Mouse (Mus musculus): ENCODE data around the gene Fndc11. TPM values are rescaled to one million over a fixed set of nuclear protein-coding genes. Genes with fewer than 3 reads are reported as not detected.
"Not testable (repeated sequence)": the region's sequence is repeated elsewhere in the genome, so short reads cannot be mapped to it uniquely, and the experiment has no call there.

Fndc11 gene
- polyA plus RNA-seq (2016; fragmentation: Nextera tagmentation; extraction: Ambion mirVana), result not detected in 2 replicates

DNA sequence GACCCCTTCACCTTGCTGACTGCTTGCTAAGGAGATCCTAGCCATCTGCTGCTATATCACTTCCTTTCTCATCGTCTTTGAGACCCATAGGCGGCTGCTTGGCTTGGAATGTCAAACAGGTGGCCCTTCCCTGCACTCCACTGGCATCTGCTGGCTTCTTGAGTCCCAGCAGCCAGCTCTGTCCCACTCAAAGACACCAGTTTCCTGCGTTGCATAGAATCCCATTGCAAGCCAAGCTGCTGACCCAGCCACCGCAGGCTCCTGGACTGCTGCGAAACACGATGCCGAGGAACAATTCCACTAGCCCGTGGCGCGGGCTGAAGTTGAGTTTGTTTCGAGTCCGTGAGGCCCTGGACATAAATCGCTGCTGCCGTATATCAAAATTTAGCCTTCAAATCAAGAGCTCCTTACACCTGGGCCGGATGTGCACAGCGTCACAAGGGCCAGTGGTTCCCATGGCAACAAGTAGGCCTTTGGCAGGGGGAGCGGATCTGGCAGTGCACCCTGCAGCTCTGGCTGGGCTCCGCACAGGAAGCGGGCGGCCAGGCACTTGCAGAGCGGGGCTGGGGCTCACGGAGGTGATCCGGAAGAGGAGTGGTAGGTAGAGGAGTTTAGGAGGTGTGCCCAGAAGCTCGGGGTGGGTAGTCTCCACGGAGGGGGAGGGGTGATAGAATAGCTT, at the start of gene Fndc11:
Fndc11 (plus strand) TSS at position 476 of the 679 bp plus-strand sequence.
- H3K4me1 ChIP-seq, result peaks cover 16% of the 10 kb centered on the region
- H3K9me3 ChIP-seq, result no peaks in the 10 kb centered on the region
- peak within 1 kb of the TSS; percentile 43 for H3K27ac ChIP-seq
- 6% methylated on average over 25 of the region's 25 CpGs for WGBS
- H3K36me3 ChIP-seq, result no peaks in the 10 kb centered on the region
- peak; percentile 85 for DNase-seq (ENCODE audit: low spot score)
- peak within 1 kb of the TSS; percentile 52 for H3K4me3 ChIP-seq
- peaks cover 29% of the 10 kb centered on the region for H3K27me3 ChIP-seq (ENCODE audit: insufficient read depth, poor library complexity, severe bottlenecking)

DNA sequence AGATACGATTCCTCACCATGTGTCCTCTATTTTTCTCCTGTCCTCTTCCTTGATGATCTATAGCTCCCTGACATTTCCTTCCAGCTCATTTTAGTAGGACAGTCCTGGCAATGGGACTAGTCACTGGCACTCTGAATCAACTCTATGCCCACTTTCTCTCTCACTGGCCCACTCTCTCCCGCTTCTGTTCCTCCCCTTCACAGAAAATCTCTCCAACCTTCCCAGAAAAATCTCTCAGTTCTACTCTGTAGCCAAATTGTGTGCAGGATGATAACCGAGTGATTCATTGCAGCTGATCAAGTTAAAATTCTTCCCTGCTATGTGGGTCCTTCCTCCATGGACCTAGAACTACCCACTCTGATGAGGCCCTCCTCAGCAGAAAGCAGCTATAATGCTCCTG, 45.2 kb upstream of the Fndc11 start:
- Histone ChIP-seq H3K36me3 (no peaks in the 10 kb centered on the region), H3K4me3 (no peak overlapping the region), H3K27ac (no peak overlapping the region), H3K4me1 (no peaks in the 10 kb centered on the region), H3K27me3 (ENCODE audit: insufficient read depth, poor library complexity, severe bottlenecking) (no peaks in the 10 kb centered on the region), H3K9me3 (no peaks in the 10 kb centered on the region)
- WGBS, result 77% methylated on average over 3 of the region's 3 CpGs
- no peak for DNase-seq (ENCODE audit: low spot score)

DNA sequence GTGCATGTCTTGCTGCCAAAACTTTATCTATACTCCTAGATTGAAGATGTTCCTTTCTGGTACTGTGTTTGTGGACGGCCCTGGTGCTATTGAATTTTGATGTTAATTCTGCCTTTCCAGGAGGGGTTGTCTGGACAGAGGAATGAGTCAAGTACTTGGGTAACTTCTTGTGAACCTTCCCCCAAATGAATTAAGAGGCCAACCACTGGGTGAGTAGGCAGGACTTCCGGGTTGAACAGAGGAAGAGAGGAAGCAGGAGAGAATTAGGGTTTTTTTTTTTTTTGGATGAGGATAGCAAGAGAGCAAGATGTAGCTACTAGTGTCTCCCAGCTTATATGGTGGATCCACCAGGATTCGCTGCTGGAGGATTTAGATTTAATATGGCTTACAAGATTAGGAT, 41.8 kb upstream of the Fndc11 start:
- Histone ChIP-seq H3K36me3 (no peaks in the 10 kb centered on the region), H3K4me3 (no peak overlapping the region), H3K27ac (no peak overlapping the region), H3K4me1 (no peaks in the 10 kb centered on the region), H3K27me3 (ENCODE audit: insufficient read depth, poor library complexity, severe bottlenecking) (no peaks in the 10 kb centered on the region), H3K9me3 (no peaks in the 10 kb centered on the region)
- WGBS, result 74% methylated on average over 3 of the region's 3 CpGs
- no peak for DNase-seq (ENCODE audit: low spot score)

DNA sequence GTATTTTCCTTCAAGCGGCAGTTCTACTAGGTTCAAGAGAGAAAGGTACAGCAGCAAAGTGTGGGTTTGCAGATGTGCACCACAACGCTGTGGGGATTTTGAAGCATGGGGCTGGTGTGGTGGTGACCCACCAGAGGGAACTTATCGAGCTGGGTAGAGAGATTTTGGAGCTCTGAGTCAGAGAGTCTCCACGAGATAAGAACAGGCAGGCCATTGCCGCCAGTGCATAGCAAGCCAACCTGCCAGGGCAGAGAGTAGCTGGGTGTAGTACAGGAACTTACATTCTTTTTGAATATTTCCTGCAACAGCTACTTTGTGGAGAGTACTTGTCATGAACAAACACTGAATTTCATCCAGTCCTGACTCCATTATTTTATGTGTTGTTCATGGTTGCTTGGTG, 41.3 kb upstream of the Fndc11 start:
- DNase-seq (ENCODE audit: low spot score), result no peak
- 59% methylated on average over 5 of the region's 5 CpGs for WGBS
- Histone ChIP-seq H3K9me3 (no peaks in the 10 kb centered on the region), H3K4me1 (no peaks in the 10 kb centered on the region), H3K27ac (no peak overlapping the region), H3K4me3 (no peak overlapping the region), H3K36me3 (no peaks in the 10 kb centered on the region), H3K27me3 (ENCODE audit: insufficient read depth, poor library complexity, severe bottlenecking) (no peaks in the 10 kb centered on the region)

DNA sequence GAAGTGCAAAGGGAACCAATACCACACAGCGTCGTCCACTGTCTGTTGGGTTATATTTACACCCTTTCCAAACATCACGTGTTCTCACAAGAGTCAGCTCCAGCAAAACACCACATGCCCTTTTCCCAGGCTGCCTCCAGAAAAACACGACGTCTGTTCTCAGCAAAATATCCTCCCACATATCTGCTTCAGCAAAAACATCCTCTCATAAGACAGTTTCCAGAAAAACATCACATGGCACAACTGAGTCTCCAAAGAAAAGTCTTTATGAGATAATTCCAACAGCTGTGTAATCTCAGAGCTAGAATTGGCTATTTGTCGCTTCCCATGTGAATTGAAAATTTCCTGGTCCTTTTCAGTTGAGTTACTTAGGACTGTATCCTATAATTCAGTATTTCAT, 38.9 kb upstream of the Fndc11 start:
- WGBS, result 67% methylated on average over 6 of the region's 6 CpGs

DNA sequence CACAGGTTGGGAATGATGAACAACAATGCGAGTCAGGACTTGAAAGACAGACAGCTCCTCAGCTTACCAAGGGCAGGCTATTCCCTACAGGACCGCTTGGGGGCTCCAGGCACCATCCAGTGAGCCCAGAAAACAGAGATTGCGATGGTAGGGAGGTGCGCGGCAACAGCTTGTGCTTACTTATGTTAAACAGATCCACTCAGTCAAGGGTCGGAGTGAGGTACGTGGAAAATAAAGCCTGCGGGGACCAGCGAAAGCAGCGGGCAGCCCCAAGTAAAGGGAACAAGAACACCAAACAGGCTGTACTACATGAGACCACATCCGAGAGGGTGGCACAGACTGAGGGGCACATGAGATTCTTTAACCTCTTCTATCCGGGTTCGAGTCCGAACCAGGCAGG, 33.2 kb upstream of the Fndc11 start:
- H3K9me3 ChIP-seq, result no peaks in the 10 kb centered on the region
- peak overlapping the region; percentile 98 for H3K27ac ChIP-seq
- H3K36me3 ChIP-seq, result peaks cover 10% of the 10 kb centered on the region
- DNase-seq (ENCODE audit: low spot score), result peak; percentile 96
- peaks cover 12% of the 10 kb centered on the region for H3K4me1 ChIP-seq
- WGBS, result under 1% methylated on average over 14 of the region's 14 CpGs
- H3K27me3 ChIP-seq (ENCODE audit: insufficient read depth, poor library complexity, severe bottlenecking), result 0 out of 2 replicates have a peak, but pooled peaks cover 4% of the 10 kb centered on the region
- H3K4me3 ChIP-seq, result peak overlapping the region; percentile 81

More for the DNA sequence above, 38.9 kb upstream of the Fndc11 start:
- no peaks in the 10 kb centered on the region for H3K36me3 ChIP-seq
- H3K27me3 ChIP-seq (ENCODE audit: insufficient read depth, poor library complexity, severe bottlenecking), result 0 out of 2 replicates have a peak, but pooled peaks cover 4% of the 10 kb centered on the region
- H3K4me3 ChIP-seq, result no peak overlapping the region
- no peaks in the 10 kb centered on the region for H3K9me3 ChIP-seq
- H3K4me1 ChIP-seq, result no peaks in the 10 kb centered on the region
- no peak overlapping the region for H3K27ac ChIP-seq
- no peak for DNase-seq (ENCODE audit: low spot score)

DNA sequence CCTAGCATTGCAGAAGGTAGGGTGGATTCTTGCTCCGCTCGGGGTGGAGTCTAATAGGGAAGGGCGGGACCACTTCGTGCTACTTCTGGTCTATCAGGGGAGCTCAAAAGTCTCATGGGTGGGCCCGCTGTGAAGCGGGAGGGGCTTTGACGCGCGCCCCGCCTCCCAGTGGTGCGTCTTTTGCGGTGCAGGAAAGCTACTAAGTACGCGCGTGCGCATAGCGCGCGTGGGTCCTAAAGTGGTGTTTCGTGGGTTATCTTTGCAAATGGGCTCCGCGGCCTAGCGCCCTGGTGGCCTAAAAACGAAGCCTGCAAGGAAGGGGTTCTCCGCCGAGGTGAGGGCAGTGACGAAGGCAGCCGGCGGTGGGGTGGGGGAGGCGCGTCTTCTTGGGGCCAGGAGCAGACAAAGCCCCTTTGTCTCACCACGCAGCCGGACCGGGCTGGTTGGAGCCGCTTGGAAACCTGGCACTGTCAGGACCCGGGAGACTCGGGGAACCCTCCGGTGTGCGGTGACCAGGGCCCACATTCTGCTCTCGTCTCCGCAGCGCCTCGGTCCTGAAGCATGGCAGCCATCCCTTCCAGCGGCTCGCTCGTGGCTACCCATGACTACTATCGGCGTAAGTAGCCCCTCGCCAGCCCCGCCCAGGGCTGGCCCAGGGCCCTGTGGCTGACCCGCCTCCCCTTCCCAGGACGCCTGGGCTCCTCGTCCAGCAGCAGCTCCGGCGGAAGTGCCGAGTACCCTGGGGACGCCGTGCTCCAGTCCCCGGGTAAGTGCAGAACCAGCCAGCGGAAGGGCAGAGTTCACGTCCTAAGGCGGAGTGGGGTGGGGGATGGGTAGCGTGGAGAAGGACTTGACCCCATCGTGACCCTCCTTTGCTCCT, 32.5 kb upstream of the Fndc11 start, which contains the start of gene Ppdpf:
Ppdpf (plus strand) TSS at position 127 of the 880 bp plus-strand sequence.
- no peaks in the 10 kb centered on the region for H3K9me3 ChIP-seq
- WGBS, result under 1% methylated on average over 64 of the region's 64 CpGs
- H3K27me3 ChIP-seq (ENCODE audit: insufficient read depth, poor library complexity, severe bottlenecking), result 0 out of 2 replicates have a peak, but pooled peaks cover 4% of the 10 kb centered on the region
- peaks cover 12% of the 10 kb centered on the region for H3K4me1 ChIP-seq
- H3K36me3 ChIP-seq, result peaks cover 10% of the 10 kb centered on the region
- peak within 1 kb of the TSS; percentile 98 for H3K27ac ChIP-seq
- peak within 1 kb of the TSS; percentile 81 for H3K4me3 ChIP-seq
- peak; percentile 96 for DNase-seq (ENCODE audit: low spot score)

DNA sequence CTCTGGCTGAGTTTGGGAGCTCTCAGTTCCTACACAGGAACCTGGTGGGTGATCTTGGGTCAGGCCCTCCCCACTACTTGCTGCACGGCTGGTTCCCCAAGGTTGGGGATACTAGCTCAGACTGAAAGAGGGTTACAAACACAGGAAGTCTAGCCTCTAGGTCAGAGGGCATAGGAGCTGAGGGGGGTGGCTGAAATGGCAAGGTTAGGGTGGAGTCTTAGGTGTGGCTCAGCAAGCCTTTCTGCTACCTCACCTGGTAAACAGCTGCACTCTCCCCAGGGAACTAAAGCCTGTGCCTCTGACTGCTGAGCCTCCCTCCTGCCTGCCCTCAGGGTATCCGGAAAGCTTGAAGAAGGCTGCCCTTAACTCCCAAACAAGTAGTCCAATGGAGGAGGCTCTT, 31.1 kb upstream of the Fndc11 start:
- H3K27me3 ChIP-seq (ENCODE audit: insufficient read depth, poor library complexity, severe bottlenecking), result 0 out of 2 replicates have a peak, but pooled peaks cover 4% of the 10 kb centered on the region
- peak overlapping the region; percentile 19 for H3K4me3 ChIP-seq
- WGBS, result 55% methylated on average over 2 of the region's 2 CpGs
- H3K27ac ChIP-seq, result peak overlapping the region; percentile 64; the same call in 1 of the 2 replicates
- no peak for DNase-seq (ENCODE audit: low spot score)
- peaks cover 10% of the 10 kb centered on the region for H3K36me3 ChIP-seq
- no peaks in the 10 kb centered on the region for H3K9me3 ChIP-seq
- peaks cover 12% of the 10 kb centered on the region for H3K4me1 ChIP-seq

DNA sequence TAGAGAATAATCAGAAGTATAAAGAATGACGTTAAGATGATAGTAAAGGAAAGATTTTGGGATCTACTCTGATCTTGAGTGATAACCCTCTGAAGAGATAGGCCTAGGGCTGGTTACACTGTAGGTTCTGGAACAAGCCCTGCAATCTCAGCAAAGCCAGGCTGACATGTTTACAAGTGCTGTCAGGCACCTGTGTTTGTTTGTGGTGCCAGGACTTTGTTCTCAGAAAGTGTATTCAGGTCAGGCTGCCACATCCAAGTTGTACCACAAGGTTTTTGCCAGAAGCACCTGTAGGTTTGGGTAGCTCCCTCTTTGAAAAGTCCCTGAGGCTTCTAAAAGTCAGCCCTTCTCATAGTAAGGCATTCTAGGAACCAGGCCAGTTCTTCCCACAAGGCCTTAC, 30.5 kb upstream of the Fndc11 start:
- H3K27me3 ChIP-seq (ENCODE audit: insufficient read depth, poor library complexity, severe bottlenecking), result no peaks in the 10 kb centered on the region
- peaks cover 10% of the 10 kb centered on the region for H3K36me3 ChIP-seq
- peaks cover 12% of the 10 kb centered on the region for H3K4me1 ChIP-seq
- no peak for DNase-seq (ENCODE audit: low spot score)
- H3K9me3 ChIP-seq, result no peaks in the 10 kb centered on the region
- no peak overlapping the region for H3K27ac ChIP-seq
- 85% methylated on average over 1 of the region's 1 CpGs for WGBS
- no peak overlapping the region for H3K4me3 ChIP-seq

DNA sequence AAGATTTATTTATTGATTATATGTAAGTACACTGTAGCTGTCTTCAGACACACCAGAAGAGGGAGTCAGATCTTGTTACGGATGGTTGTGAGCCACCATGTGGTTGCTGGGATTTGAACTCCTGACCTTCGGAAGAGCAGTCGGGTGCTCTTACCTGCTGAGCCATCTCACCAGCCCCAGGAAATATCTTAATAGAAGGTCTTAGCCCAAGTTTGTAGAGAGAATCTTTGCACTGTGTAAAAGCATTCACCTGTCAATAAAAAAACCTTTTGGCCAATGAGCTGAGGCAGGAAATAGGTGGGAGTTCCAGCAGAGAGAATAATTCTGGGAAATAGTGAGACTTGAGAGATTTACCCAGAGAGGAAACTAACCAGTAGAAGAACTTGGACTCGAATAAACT, 28.4 kb upstream of the Fndc11 start:
- DNase-seq (ENCODE audit: low spot score); H3K4me3 ChIP-seq; H3K36me3 ChIP-seq; H3K27me3 ChIP-seq (ENCODE audit: insufficient read depth, poor library complexity, severe bottlenecking); H3K27ac ChIP-seq; H3K9me3 ChIP-seq: not testable (repeated sequence)
- WGBS, result 69% methylated on average over 4 of the region's 4 CpGs
- H3K4me1 ChIP-seq, result peaks cover 12% of the 10 kb centered on the region

DNA sequence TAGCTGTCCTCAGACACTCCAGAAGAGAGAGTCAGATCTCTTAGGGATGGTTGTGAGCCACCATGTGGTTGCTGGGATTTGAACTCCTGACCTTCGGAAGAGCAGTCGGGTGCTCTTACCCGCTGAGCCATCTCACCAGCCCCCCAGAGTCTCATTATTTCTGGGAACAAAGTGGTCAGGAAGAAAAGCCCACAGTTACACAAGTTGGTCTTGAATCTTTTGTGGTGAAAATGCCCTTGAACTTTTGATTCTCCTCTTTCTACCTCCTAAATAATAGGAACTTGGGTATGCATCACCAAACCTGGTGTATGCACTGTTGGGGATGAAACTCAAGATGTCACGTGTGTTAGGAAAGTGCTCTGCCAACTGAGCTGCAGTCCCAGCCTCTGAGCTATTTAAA, 27.9 kb upstream of the Fndc11 start:
- Histone ChIP-seq H3K4me1 (peaks cover 12% of the 10 kb centered on the region), H3K36me3 (peaks cover 10% of the 10 kb centered on the region), H3K9me3 (no peaks in the 10 kb centered on the region), H3K4me3 (no peak overlapping the region), H3K27me3 (ENCODE audit: insufficient read depth, poor library complexity, severe bottlenecking) (peaks cover 7% of the 10 kb centered on the region; the same call in 1 of the 2 replicates), H3K27ac (no peak overlapping the region)
- 71% methylated on average over 4 of the region's 4 CpGs for WGBS
- no peak for DNase-seq (ENCODE audit: low spot score)

DNA sequence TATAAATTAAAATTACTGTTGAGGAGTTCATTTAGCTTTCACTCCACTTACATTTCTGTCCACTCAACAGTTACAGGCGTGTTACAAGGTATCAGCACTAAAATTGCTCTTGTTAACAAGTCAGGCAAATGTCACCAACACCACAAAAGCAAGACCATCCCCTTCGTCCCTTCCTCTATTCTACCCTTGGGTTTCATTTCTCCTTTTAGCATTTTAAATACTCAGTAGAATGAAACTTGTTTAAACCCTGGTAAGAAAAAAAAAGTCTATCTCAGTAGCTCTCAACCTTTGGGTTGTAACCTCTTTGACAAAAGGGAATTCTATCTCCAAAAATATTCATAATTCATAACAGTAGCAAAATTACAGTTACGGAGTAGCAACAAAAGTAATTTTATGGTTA, 26.8 kb upstream of the Fndc11 start:
- Histone ChIP-seq H3K36me3 (peaks cover 10% of the 10 kb centered on the region), H3K9me3 (no peaks in the 10 kb centered on the region), H3K4me1 (peaks cover 8% of the 10 kb centered on the region), H3K27ac (no peak overlapping the region), H3K4me3 (no peak overlapping the region), H3K27me3 (ENCODE audit: insufficient read depth, poor library complexity, severe bottlenecking) (peaks cover 7% of the 10 kb centered on the region; the same call in 1 of the 2 replicates)
- WGBS, result 65% methylated on average over 3 of the region's 3 CpGs
- DNase-seq (ENCODE audit: low spot score), result no peak

Measured in heart, embryonic 10.5 days (tissue).